Mouse (Mus musculus): ENCODE data around the gene Arhgap29. TPM values are rescaled to one million over a fixed set of nuclear protein-coding genes. Genes with fewer than 3 reads are reported as not detected.

The Arhgap29 gene
- total and polyA plus RNA-seq, 2 experiments: 16.4 to 60.5 TPM

GRCm38 (mm10) chr3:122047402-122047801, 95.1 kb downstream of the Arhgap29 start:
- no peak for TF ChIP-seq POLR2A (IDR thresholded peaks at IDR 0.05; ENCODE audit: extremely low read depth, insufficient read depth, low read length)
- no peak for TF ChIP-seq CTCF (IDR thresholded peaks at IDR 0.05; ENCODE audit: low read depth, low read length)
- Histone ChIP-seq H3K4me3 (ENCODE audit: insufficient read depth, low read depth, low read length) (no peak overlapping the region), H3K27me3 (ENCODE audit: control insufficient read depth, insufficient read depth, low read length) (no peaks in the 10 kb centered on the region), H3K27ac (replicated peaks; ENCODE audit: insufficient read depth, low read depth, low read length) (no peak overlapping the region), H3K36me3 (ENCODE audit: control insufficient read depth, insufficient read depth, low read length) (no peaks in the 10 kb centered on the region), H3K79me2 (ENCODE audit: control insufficient read depth, insufficient read depth, low read length) (no peaks in the 10 kb centered on the region), H3K4me1 (ENCODE audit: control insufficient read depth, insufficient read depth, low read length) (0 out of 2 replicates have a peak, but pooled peaks cover 2% of the 10 kb centered on the region), H3K9ac (ENCODE audit: low read depth, low read length) (no peak overlapping the region)
- DNase-seq (ENCODE audit: extremely low read depth, low read depth, low spot score): no peak
- WGBS: 75% methylated on average over 7 of the region's 7 CpGs

- Histone ChIP-seq H3K9ac (ENCODE audit: low read depth, low read length) (no peak overlapping the region), H3K79me2 (ENCODE audit: control insufficient read depth, insufficient read depth, low read length) (no peaks in the 10 kb centered on the region), H3K4me3 (ENCODE audit: insufficient read depth, low read depth, low read length) (no peak overlapping the region), H3K27me3 (ENCODE audit: control insufficient read depth, insufficient read depth, low read length) (no peaks in the 10 kb centered on the region), H3K4me1 (ENCODE audit: control insufficient read depth, insufficient read depth, low read length) (no peaks in the 10 kb centered on the region), H3K27ac (replicated peaks; ENCODE audit: insufficient read depth, low read depth, low read length) (no peak overlapping the region), H3K36me3 (ENCODE audit: control insufficient read depth, insufficient read depth, low read length) (no peaks in the 10 kb centered on the region)
- WGBS: 75% methylated on average over 17 of the region's 17 CpGs
- DNase-seq (ENCODE audit: extremely low read depth, low read depth, low spot score): no peak
- TF ChIP-seq CTCF (IDR thresholded peaks at IDR 0.05; ENCODE audit: low read depth, low read length) (no peak), POLR2A (IDR thresholded peaks at IDR 0.05; ENCODE audit: extremely low read depth, insufficient read depth, low read length) (no peak)
Measured at GRCm38 (mm10) chr3:122047921-122048861, 95.8 kb downstream of the Arhgap29 start.

GRCm38 (mm10) chr3:122049158-122049557, 96.8 kb downstream of the Arhgap29 start:
- Histone ChIP-seq H3K27me3 (ENCODE audit: control insufficient read depth, insufficient read depth, low read length) (no peaks in the 10 kb centered on the region), H3K27ac (replicated peaks; ENCODE audit: insufficient read depth, low read depth, low read length) (no peak overlapping the region), H3K4me1 (ENCODE audit: control insufficient read depth, insufficient read depth, low read length) (no peaks in the 10 kb centered on the region), H3K36me3 (ENCODE audit: control insufficient read depth, insufficient read depth, low read length) (no peaks in the 10 kb centered on the region), H3K9ac (ENCODE audit: low read depth, low read length) (no peak overlapping the region), H3K4me3 (ENCODE audit: insufficient read depth, low read depth, low read length) (no peak overlapping the region), H3K79me2 (ENCODE audit: control insufficient read depth, insufficient read depth, low read length) (no peaks in the 10 kb centered on the region)
- no peak for TF ChIP-seq POLR2A (IDR thresholded peaks at IDR 0.05; ENCODE audit: extremely low read depth, insufficient read depth, low read length)
- no peak for TF ChIP-seq CTCF (IDR thresholded peaks at IDR 0.05; ENCODE audit: low read depth, low read length)
- WGBS: 80% methylated on average over 6 of the region's 6 CpGs
- no peak for DNase-seq (ENCODE audit: extremely low read depth, low read depth, low spot score)

- Histone ChIP-seq H3K27ac (replicated peaks; ENCODE audit: insufficient read depth, low read depth, low read length) (no peak overlapping the region), H3K4me3 (ENCODE audit: insufficient read depth, low read depth, low read length) (no peak overlapping the region), H3K4me1 (ENCODE audit: control insufficient read depth, insufficient read depth, low read length) (0 out of 2 replicates have a peak, but pooled peaks cover 5% of the 10 kb centered on the region), H3K27me3 (ENCODE audit: control insufficient read depth, insufficient read depth, low read length) (no peaks in the 10 kb centered on the region), H3K36me3 (ENCODE audit: control insufficient read depth, insufficient read depth, low read length) (no peaks in the 10 kb centered on the region), H3K79me2 (ENCODE audit: control insufficient read depth, insufficient read depth, low read length) (no peaks in the 10 kb centered on the region), H3K9ac (ENCODE audit: low read depth, low read length) (no peak overlapping the region)
- TF ChIP-seq POLR2A (IDR thresholded peaks at IDR 0.05; ENCODE audit: extremely low read depth, insufficient read depth, low read length): no peak
- TF ChIP-seq CTCF (IDR thresholded peaks at IDR 0.05; ENCODE audit: low read depth, low read length): no peak
- peak; percentile 62 for DNase-seq (ENCODE audit: extremely low read depth, low read depth, low spot score)
- WGBS: 54% methylated on average over 9 of the region's 9 CpGs
Measured at GRCm38 (mm10) chr3:122058439-122059198, 106.3 kb downstream of the Arhgap29 start.

GRCm38 (mm10) chr3:122062586-122062985, 110.2 kb downstream of the Arhgap29 start:
- Histone ChIP-seq H3K79me2 (ENCODE audit: control insufficient read depth, insufficient read depth, low read length) (no peaks in the 10 kb centered on the region), H3K4me1 (ENCODE audit: control insufficient read depth, insufficient read depth, low read length) (0 out of 2 replicates have a peak, but pooled peaks cover 5% of the 10 kb centered on the region), H3K4me3 (ENCODE audit: insufficient read depth, low read depth, low read length) (no peak overlapping the region), H3K36me3 (ENCODE audit: control insufficient read depth, insufficient read depth, low read length) (no peaks in the 10 kb centered on the region), H3K27me3 (ENCODE audit: control insufficient read depth, insufficient read depth, low read length) (no peaks in the 10 kb centered on the region), H3K9ac (ENCODE audit: low read depth, low read length) (no peak overlapping the region), H3K27ac (replicated peaks; ENCODE audit: insufficient read depth, low read depth, low read length) (no peak overlapping the region)
- DNase-seq (ENCODE audit: extremely low read depth, low read depth, low spot score): no peak
- no peak for TF ChIP-seq POLR2A (IDR thresholded peaks at IDR 0.05; ENCODE audit: extremely low read depth, insufficient read depth, low read length)
- no peak for TF ChIP-seq CTCF (IDR thresholded peaks at IDR 0.05; ENCODE audit: low read depth, low read length)
- WGBS: 92% methylated on average over 10 of the region's 10 CpGs
